Mouse (Mus musculus): Measurements from ENCODE around the gene Smim13. TPM values are rescaled to one million over a fixed set of nuclear protein-coding genes. Genes with fewer than 3 reads are reported as not detected.
"Not testable (repeated sequence)": the region's sequence is repeated elsewhere in the genome, so short reads cannot be mapped to it uniquely, and the experiment has no call there.

The Smim13 gene
- polyA plus RNA-seq, 1 experiment from 2014 or later, result 9.4 TPM

DNA sequence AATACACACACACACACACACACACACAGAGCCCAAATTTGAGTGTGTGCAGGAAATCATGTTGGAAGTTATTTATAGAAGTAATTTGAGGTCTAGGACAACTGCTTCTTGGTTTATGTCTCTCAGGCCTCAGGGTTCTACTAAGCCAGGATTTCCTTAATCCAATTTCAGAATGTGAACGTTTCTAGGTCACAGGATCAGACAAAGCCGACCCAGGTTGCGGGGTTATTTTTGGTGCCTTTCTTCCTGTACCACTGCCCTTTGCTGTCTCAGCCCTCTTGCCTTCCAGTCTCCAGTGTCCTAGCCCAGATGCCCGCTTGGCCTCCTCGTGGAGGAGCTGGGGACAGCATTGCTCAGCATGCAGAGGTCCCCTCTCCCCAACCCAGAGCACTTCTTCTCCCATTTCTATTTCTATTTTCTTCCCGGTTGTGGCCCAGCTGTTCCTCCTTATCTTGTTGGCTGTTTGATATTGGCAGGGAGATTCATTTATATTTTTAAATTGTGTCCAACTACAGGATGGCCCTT lies 5.3 kb upstream of the Smim13 start:
- no peak overlapping the region for H3K27ac ChIP-seq (replicated peaks; ENCODE audit: low read depth, low read length)
- H3K9ac ChIP-seq (ENCODE audit: low read length), result no peak overlapping the region
- no peak overlapping the region for H3K4me2 ChIP-seq (ENCODE audit: low read depth, severe bottlenecking)
- no peaks in the 10 kb centered on the region for H3K27me3 ChIP-seq (ENCODE audit: control insufficient read depth, insufficient read depth, low read length)
- no peaks in the 10 kb centered on the region for H3K36me3 ChIP-seq (ENCODE audit: control insufficient read depth, insufficient read depth, low read length)
- no peaks in the 10 kb centered on the region for H3K4me1 ChIP-seq (ENCODE audit: control insufficient read depth, insufficient read depth, low read length)
- no peaks in the 10 kb centered on the region for H3K9me3 ChIP-seq (ENCODE audit: control insufficient read depth, low read length)
- no peak overlapping the region for H3K4me3 ChIP-seq (ENCODE audit: low read depth, low read length)
- DNase-seq (ENCODE audit: low spot score) (no peak), ATAC-seq (ENCODE audit: insufficient number of reproducible peaks, low FRiP score, low TSS enrichment, low read depth) (no peak)
- WGBS, result 67% methylated on average over 6 of the region's 6 CpGs

DNA sequence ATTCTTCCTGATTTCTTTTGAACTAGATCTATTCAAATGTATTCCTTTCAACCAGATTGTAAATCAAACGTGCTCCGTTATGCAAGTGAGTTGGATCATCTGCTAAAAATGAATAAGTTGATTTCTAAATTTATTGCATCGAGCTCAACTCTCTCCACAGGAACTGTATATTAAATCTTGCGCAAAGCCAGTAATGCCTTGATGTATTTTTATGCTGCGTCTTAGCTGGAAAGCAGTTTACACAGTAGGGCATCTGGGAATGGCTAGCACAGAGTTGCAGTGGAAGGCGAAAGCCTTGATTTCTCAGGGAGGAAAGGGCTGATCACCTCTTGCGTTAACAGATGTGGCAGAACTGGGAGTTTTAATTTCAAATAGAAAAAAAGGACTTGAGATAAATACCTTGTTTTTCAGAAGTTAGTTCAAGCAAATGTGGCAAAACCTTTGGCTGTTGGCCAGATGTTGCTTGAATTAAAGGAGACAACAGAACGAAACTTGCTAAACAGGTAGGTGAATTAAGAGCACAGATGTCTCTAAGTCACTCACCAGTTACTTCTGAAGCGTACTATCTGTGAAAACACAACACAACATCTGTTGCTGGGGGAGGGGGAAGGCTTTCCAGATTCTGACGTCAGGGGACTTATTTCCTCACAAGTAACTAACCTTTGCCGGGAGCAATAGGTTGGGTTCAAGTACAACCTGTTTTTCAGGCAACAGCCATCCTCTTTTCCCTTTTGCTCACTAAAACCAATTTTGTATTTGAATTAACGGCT lies 708 bp upstream of the Smim13 start:
- Histone ChIP-seq H3K4me2 (ENCODE audit: low read depth, severe bottlenecking) (peak overlapping the region; percentile 46), H3K27me3 (ENCODE audit: control insufficient read depth, insufficient read depth, low read length) (no peaks in the 10 kb centered on the region), H3K36me3 (ENCODE audit: control insufficient read depth, insufficient read depth, low read length) (no peaks in the 10 kb centered on the region), H3K9ac (ENCODE audit: low read length) (peak overlapping the region; percentile 58; the same call in 1 of the 2 replicates), H3K27ac (replicated peaks; ENCODE audit: low read depth, low read length) (no peak overlapping the region), H3K4me3 (ENCODE audit: low read depth, low read length) (peak overlapping the region; percentile 74), H3K4me1 (ENCODE audit: control insufficient read depth, insufficient read depth, low read length) (no peaks in the 10 kb centered on the region), H3K9me3 (ENCODE audit: control insufficient read depth, low read length) (no peaks in the 10 kb centered on the region)
- DNase-seq (ENCODE audit: low spot score), result no peak
- ATAC-seq (ENCODE audit: insufficient number of reproducible peaks, low FRiP score, low TSS enrichment, low read depth), result no peak
- WGBS, result 44% methylated on average over 12 of the region's 12 CpGs

DNA sequence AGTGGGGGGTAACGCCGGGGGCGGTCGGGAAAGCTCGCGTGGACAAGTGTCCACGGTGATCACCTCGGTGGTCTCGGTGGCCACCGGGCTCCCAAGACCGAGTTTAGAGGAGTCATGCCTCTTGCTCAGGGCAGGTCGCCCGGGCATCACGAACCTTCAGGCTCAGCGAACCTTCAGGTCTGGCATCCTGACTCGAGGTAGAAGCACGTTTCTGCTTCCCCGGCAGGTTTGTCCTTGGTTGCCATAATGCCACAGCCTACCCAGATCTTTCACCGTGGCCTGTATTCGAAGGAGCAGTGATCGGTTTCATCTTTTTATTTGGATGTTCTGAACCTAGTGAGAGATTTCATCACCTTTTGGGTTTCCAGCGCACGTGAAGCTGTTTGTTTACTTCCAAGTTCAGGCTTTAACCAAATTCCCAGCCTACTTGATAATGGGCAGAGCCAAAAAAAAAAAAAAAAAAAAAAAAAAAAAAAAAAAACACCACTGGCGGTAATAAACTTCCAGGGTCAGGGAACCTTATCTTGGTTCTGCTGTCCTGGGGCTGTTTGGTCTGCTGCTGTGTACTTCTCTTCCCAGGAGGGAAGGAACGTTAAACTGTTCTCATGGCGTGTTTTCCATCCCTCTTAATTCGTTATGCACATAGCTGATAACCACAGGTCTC lies 806 bp downstream of the Smim13 start:
- Histone ChIP-seq H3K27ac (replicated peaks; ENCODE audit: low read depth, low read length) (no peak overlapping the region; the same call in 1 of the 2 replicates), H3K4me1 (ENCODE audit: control insufficient read depth, insufficient read depth, low read length) (no peaks in the 10 kb centered on the region), H3K36me3 (ENCODE audit: control insufficient read depth, insufficient read depth, low read length) (no peaks in the 10 kb centered on the region), H3K9me3 (ENCODE audit: control insufficient read depth, low read length) (no peaks in the 10 kb centered on the region), H3K4me3 (ENCODE audit: low read depth, low read length) (peak overlapping the region; percentile 74), H3K4me2 (ENCODE audit: low read depth, severe bottlenecking) (peak overlapping the region; percentile 63), H3K27me3 (ENCODE audit: control insufficient read depth, insufficient read depth, low read length) (no peaks in the 10 kb centered on the region), H3K9ac (ENCODE audit: low read length) (peak overlapping the region; percentile 76)
- ATAC-seq (ENCODE audit: insufficient number of reproducible peaks, low FRiP score, low TSS enrichment, low read depth) (no peak), DNase-seq (ENCODE audit: low spot score) (peak; percentile 66)
- WGBS, result 2% methylated on average over 27 of the region's 27 CpGs

DNA sequence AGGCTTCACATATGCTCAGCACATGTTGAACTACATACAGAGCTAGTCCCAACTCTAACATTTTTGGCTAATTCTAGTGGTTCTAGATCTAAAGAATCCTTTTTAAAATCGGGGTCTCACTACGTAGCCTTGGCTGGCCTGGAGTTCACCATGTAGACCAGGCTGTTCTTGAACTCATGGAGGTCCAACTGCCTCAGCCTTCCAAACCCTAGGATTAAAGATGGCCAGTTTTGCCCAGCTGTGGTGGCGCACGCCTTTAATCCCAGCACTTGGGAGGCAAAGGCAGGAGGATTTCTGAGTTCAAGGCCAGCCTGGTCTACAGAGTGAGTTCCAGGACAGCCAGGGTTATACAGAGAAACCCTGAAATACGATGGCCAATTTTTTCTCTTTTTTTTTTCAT lies 1.6 kb downstream of the Smim13 start:
- H3K4me1 ChIP-seq (ENCODE audit: control insufficient read depth, insufficient read depth, low read length); H3K9me3 ChIP-seq (ENCODE audit: control insufficient read depth, low read length); DNase-seq (ENCODE audit: low spot score); H3K4me2 ChIP-seq (ENCODE audit: low read depth, severe bottlenecking); H3K9ac ChIP-seq (ENCODE audit: low read length); H3K4me3 ChIP-seq (ENCODE audit: low read depth, low read length); H3K27me3 ChIP-seq (ENCODE audit: control insufficient read depth, insufficient read depth, low read length); H3K27ac ChIP-seq (replicated peaks; ENCODE audit: low read depth, low read length); ATAC-seq (ENCODE audit: insufficient number of reproducible peaks, low FRiP score, low TSS enrichment, low read depth); H3K36me3 ChIP-seq (ENCODE audit: control insufficient read depth, insufficient read depth, low read length): not testable (repeated sequence)
- 92% methylated on average over 5 of the region's 5 CpGs for WGBS

DNA sequence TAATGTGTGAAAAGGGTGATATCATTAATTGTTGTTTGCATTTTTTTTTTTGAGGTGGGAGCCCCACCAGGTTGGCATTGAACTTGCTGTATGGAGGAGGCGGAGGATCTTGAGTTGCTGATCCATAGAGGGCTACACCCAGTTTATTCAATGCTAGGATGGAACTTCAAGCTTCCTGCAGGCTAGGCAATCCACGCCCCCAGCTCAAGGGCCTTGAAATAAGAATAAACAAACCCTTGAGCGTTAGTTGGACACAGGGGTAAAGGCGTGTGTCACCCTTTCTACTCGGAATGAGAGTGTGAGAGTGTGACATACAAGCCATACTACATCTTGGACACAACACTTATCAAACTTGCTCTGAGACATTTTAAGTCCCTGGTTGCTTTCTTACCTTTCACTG lies 2.0 kb downstream of the Smim13 start:
- H3K27ac ChIP-seq (replicated peaks; ENCODE audit: low read depth, low read length), result no peak overlapping the region
- 82% methylated on average over 5 of the region's 5 CpGs for WGBS
- no peaks in the 10 kb centered on the region for H3K9me3 ChIP-seq (ENCODE audit: control insufficient read depth, low read length)
- no peaks in the 10 kb centered on the region for H3K4me1 ChIP-seq (ENCODE audit: control insufficient read depth, insufficient read depth, low read length)
- no peak overlapping the region for H3K4me3 ChIP-seq (ENCODE audit: low read depth, low read length)
- no peaks in the 10 kb centered on the region for H3K27me3 ChIP-seq (ENCODE audit: control insufficient read depth, insufficient read depth, low read length)
- ATAC-seq (ENCODE audit: insufficient number of reproducible peaks, low FRiP score, low TSS enrichment, low read depth), result no peak
- H3K4me2 ChIP-seq (ENCODE audit: low read depth, severe bottlenecking), result no peak overlapping the region
- no peaks in the 10 kb centered on the region for H3K36me3 ChIP-seq (ENCODE audit: control insufficient read depth, insufficient read depth, low read length)
- H3K9ac ChIP-seq (ENCODE audit: low read length), result no peak overlapping the region
- no peak for DNase-seq (ENCODE audit: low spot score)

DNA sequence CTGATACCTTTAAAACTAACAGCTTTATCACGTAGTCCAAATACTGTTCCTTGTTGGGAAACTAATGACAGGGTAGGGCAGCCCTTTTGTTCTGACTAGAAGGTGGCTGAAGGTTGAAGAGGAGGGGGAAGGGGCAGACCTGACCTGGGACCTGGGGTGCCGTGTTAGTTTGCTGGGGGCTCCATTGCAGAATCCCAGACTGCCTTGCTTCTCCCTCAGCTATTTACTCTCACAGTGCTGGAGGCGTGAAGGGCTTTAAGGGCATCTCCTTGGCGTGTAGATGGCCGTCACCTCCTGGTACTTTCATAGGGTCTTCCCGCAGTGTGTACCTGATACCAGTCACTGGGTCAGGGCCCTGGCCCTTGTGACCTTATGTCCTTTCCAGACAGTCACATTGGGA lies 2.5 kb downstream of the Smim13 start:
- no peak overlapping the region for H3K27ac ChIP-seq (replicated peaks; ENCODE audit: low read depth, low read length)
- no peaks in the 10 kb centered on the region for H3K36me3 ChIP-seq (ENCODE audit: control insufficient read depth, insufficient read depth, low read length)
- DNase-seq (ENCODE audit: low spot score), result no peak
- no peak overlapping the region for H3K4me2 ChIP-seq (ENCODE audit: low read depth, severe bottlenecking)
- WGBS, result 82% methylated on average over 6 of the region's 6 CpGs
- H3K4me1 ChIP-seq (ENCODE audit: control insufficient read depth, insufficient read depth, low read length), result no peaks in the 10 kb centered on the region
- H3K4me3 ChIP-seq (ENCODE audit: low read depth, low read length), result no peak overlapping the region
- H3K9me3 ChIP-seq (ENCODE audit: control insufficient read depth, low read length), result no peaks in the 10 kb centered on the region
- no peak overlapping the region for H3K9ac ChIP-seq (ENCODE audit: low read length)
- H3K27me3 ChIP-seq (ENCODE audit: control insufficient read depth, insufficient read depth, low read length), result no peaks in the 10 kb centered on the region
- ATAC-seq (ENCODE audit: insufficient number of reproducible peaks, low FRiP score, low TSS enrichment, low read depth), result no peak

DNA sequence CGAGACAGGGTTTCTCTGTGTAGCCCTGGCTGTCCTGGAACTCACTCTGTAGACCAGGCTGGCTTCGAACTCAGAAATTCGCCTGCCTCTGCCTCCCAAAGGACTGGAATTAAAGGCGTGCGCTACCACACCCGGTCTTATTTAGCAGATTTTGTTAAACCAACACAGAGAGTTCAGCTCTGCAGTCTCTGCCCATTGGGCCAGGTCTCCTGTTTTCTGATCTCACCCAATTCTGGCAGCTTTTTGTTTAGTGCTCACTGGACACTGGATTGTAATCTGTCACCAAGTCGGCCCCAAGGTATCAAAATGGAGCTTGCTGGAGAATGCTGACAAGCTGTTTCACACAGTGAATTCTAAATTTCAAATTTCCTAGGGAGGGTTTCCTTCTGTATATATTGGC lies 3.1 kb downstream of the Smim13 start:
- DNase-seq (ENCODE audit: low spot score) (no peak), ATAC-seq (ENCODE audit: insufficient number of reproducible peaks, low FRiP score, low TSS enrichment, low read depth) (no peak)
- Histone ChIP-seq H3K4me1 (ENCODE audit: control insufficient read depth, insufficient read depth, low read length) (no peaks in the 10 kb centered on the region), H3K27ac (replicated peaks; ENCODE audit: low read depth, low read length) (no peak overlapping the region), H3K4me2 (ENCODE audit: low read depth, severe bottlenecking) (no peak overlapping the region), H3K9me3 (ENCODE audit: control insufficient read depth, low read length) (no peaks in the 10 kb centered on the region), H3K36me3 (ENCODE audit: control insufficient read depth, insufficient read depth, low read length) (no peaks in the 10 kb centered on the region), H3K27me3 (ENCODE audit: control insufficient read depth, insufficient read depth, low read length) (no peaks in the 10 kb centered on the region), H3K9ac (ENCODE audit: low read length) (no peak overlapping the region), H3K4me3 (ENCODE audit: low read depth, low read length) (no peak overlapping the region)
- WGBS, result 95% methylated on average over 7 of the region's 7 CpGs

DNA sequence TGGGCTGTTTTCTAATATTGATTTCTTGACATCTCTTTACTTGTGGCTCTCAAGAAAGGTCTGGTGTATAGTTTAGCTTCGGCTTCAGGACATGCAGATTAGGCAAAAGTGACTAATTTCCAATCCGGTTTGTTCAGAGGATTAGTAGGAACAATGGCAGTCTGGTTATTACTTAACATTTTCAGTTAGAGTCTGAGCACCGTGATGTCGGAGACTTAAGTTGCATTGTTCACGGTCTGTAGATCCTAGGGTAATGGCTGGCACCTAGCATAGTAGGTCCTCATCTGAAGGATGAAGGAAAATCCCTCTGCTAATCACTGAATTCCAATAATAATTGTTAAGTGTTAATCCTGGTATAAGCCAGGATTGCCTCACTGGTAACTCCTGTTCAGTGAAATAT lies 6.5 kb downstream of the Smim13 start:
- WGBS, result 92% methylated on average over 5 of the region's 5 CpGs
- Histone ChIP-seq H3K9ac (ENCODE audit: low read length) (no peak overlapping the region), H3K4me3 (ENCODE audit: low read depth, low read length) (no peak overlapping the region), H3K4me2 (ENCODE audit: low read depth, severe bottlenecking) (no peak overlapping the region), H3K27me3 (ENCODE audit: control insufficient read depth, insufficient read depth, low read length) (no peaks in the 10 kb centered on the region), H3K9me3 (ENCODE audit: control insufficient read depth, low read length) (no peaks in the 10 kb centered on the region), H3K27ac (replicated peaks; ENCODE audit: low read depth, low read length) (no peak overlapping the region), H3K4me1 (ENCODE audit: control insufficient read depth, insufficient read depth, low read length) (no peaks in the 10 kb centered on the region), H3K36me3 (ENCODE audit: control insufficient read depth, insufficient read depth, low read length) (no peaks in the 10 kb centered on the region)
- DNase-seq (ENCODE audit: low spot score), result no peak
- no peak for ATAC-seq (ENCODE audit: insufficient number of reproducible peaks, low FRiP score, low TSS enrichment, low read depth)
